Mouse (Mus musculus) adipocyte (in vitro differentiated cells): ENCODE measurements at regions not wholly inside any gene's neighbourhood (a gene's known extent, or its start where the extent isn't known, plus 50 kb on each side); places are given as distances from the start of the nearest gene placed in this dataset.

Source experiments
- DNase-seq: peaks from one replicate; pipeline ENCODE4 v3.0.0-alpha.2; 2016; ENCODE audit warnings: low spot score

- DNase-seq: no peak
Observed at GRCm38 (mm10) chr12:110387567-110387966, 59.4 kb upstream of the Ppp2r5c start.

GRCm38 (mm10) chr12:110389439-110389838 lies 57.5 kb upstream of the Ppp2r5c start:
- no peak for DNase-seq

GRCm38 (mm10) chr12:110391464-110391863 lies 55.5 kb upstream of the Ppp2r5c start:
- DNase-seq: no peak

GRCm38 (mm10) chr12:110393555-110393954 lies 53.4 kb upstream of the Ppp2r5c start:
- no peak for DNase-seq
